Mouse (Mus musculus) adrenal gland (tissue): ENCODE measurements around the gene Slc6a20a.
"Not testable (repeated sequence)": the region's sequence is repeated elsewhere in the genome, so short reads cannot be mapped to it uniquely, and the experiment has no call there.

Experiments used
- intact Hi-C: fragments of 180-260 bp; cut with DNase I; formaldehyde crosslinking; loops from one replicate; pipeline ENCODE4 v1.15.1; 2025
- long read RNA-seq, 2 experiments: library from polyadenylated mRNA; unstranded; transcript quantifications; one replicate each; pipeline ENCODE4 v2.0.0; 2020; ENCODE audit warnings: borderline replicate concordance in 1 of 2; ENCODE audit not compliant: insufficient replicate concordance in 1 of 2

The Slc6a20a gene
- long read RNA-seq, experiment 1, result 0 reads
- long read RNA-seq, experiment 2, result 0 reads

- intact Hi-C loops, result no loop called here
Measured at GRCm38 (mm10) chr9:123678327-123679105, at the start of gene Slc6a20a, which contains the start of gene Ccr9. Gene Slc6a20a (minus strand): TSS chr9:123678885. Gene Ccr9 (plus strand): TSS chr9:123678439.

DNA sequence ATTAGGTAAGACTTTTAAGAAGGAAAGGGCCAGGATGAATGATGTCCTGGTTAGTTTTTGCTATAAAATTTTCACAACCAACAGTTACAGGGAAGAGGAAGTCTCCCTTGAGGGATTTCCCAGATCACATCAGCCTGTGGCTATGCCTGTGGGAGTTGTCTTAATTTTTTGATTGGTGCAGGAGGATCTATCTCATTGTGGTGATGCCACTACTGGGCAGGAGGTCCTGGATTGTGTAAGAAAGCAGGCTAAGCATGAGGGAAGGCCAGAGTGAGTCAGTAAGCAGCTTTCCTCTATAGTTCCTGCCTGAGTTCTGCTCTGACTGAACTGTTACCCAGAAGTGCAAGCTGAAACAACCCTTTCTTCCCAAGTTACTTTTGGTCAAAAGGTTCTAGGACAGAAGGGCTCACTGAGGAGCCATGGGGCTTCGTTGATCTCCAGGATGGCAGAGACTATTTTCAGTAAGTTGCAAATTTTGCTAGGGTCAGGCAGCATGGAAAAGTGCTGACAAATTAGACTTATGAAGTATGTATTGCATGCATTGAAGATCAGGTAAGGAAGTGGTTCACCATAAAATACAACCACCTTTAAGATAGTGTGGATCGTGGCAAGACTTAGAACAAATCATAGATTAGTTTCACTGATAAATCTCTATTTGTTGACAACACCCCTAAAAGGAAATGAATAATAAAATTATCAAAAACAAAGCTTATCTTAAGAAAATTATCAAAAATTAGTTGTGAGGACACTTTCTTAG is 44.2 kb upstream of the Slc6a20a start:
- intact Hi-C loops, result no loop called here

- intact Hi-C loops, result no loop called here
Measured at GRCm38 (mm10) chr9:123717186-123718008, 38.7 kb upstream of the Slc6a20a start, which contains the start of gene Lztfl1. Gene Lztfl1 (minus strand): TSS chr9:123717697.

GRCm38 (mm10) chr9:123716301-123716700 is 37.6 kb upstream of the Slc6a20a start:
- intact Hi-C loops, result no loop called here

- intact Hi-C loops, result no loop called here
Measured at GRCm38 (mm10) chr9:123713111-123713510, 34.4 kb upstream of the Slc6a20a start.

GRCm38 (mm10) chr9:123709226-123709625 is 30.5 kb upstream of the Slc6a20a start:
- intact Hi-C loops, result loop anchor here (5.0 to 10.0 kb wide), 4 partner anchors 72 to 124 kb away; no protein-coding TSS in a partner anchor

DNA sequence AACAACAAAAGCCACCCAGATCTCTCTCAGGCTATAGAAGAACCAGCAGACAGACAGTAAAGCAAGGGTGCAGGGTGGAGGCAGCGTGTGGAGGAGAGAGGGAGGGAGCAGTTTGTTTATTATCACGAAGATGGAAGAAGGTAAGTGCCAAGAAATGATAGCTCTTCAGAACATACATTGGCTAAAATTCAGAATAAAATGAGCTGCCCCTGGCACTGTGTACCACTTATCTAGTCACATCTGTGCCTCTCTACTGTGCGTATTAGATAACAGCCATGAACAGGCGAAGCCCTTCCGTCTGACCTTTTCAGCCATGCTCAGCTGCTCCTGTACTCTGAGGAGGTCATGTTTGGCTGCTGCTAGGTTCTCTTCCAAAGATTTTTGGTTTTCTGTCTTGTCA is 23.1 kb upstream of the Slc6a20a start:
- intact Hi-C loops, result loop anchor here (10.0 kb wide), 3 partner anchors 93 to 123 kb away; no protein-coding TSS in a partner anchor

GRCm38 (mm10) chr9:123695634-123696302 is 17.1 kb upstream of the Slc6a20a start:
- intact Hi-C loops, result no loop called here

DNA sequence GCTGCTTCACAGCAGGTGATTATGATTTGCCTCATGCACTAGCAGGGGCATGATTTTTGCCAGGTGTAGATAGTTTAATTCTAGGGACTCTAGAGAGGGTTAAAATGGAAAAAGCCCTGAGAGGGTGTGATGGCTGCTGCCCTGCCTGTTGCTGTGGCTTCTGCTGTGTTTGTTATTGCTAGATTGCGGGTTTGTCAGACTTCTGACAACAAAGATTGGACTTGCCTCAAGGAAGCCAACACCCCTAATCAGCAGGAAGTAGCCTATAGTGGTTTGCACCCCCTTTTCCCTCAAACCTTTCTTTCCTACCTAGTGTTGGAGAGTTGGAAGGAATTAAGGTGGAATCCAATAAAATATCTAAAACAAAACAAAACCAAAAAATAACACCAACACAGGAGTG is 9.5 kb upstream of the Slc6a20a start:
- intact Hi-C loops, result no loop called here

DNA sequence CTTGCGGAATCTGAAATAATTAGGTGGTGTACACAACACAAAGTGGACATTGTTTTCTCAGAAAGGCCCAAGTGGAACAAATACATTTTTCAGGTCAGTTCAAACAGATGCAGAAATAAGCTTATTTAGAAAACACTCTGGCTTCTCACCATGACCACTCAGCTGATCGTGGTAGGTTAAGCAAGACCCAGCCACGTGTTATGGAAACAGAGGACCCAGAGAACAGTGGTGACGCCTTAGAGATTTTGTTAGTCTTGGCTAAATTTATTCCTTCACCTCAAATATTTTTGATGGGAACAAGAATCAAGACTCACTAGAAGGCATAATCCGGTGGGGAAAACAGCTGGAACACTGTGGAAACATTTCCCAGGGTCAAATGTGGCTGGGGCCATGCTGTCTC is 7.5 kb upstream of the Slc6a20a start:
- intact Hi-C loops, result no loop called here

- intact Hi-C loops, result no loop called here
Measured at GRCm38 (mm10) chr9:123683704-123684103, 5.0 kb upstream of the Slc6a20a start.

- intact Hi-C loops, result no loop called here
Measured at GRCm38 (mm10) chr9:123679198-123679597, 513 bp upstream of the Slc6a20a start.

- intact Hi-C loops, result no loop called here
Measured at GRCm38 (mm10) chr9:123665645-123666044, 13.0 kb downstream of the Slc6a20a start.

GRCm38 (mm10) chr9:123659986-123660676 is 18.6 kb downstream of the Slc6a20a start:
- intact Hi-C loops, result not testable (repeated sequence)

DNA sequence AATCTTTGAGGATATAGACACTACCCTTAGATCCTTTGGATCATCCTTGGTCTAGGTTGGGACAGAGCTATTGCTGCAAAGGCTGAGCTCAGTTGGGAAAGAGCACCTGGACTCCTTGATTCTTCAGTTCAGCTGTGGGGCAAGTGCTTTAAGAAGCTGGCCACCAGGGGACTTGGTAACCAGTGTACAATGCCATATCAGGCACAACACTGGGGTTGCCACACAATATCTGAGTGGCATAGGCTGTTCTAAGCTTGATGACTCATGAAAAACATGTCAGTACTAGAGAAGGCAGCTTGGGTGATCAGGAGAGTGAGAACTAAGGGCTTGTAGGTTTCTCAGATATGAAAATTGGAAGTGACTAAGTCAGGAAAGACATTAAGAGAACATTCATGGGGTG is 19.7 kb downstream of the Slc6a20a start:
- intact Hi-C loops, result no loop called here

- intact Hi-C loops, result no loop called here
Measured at GRCm38 (mm10) chr9:123657457-123657856, 21.2 kb downstream of the Slc6a20a start.

DNA sequence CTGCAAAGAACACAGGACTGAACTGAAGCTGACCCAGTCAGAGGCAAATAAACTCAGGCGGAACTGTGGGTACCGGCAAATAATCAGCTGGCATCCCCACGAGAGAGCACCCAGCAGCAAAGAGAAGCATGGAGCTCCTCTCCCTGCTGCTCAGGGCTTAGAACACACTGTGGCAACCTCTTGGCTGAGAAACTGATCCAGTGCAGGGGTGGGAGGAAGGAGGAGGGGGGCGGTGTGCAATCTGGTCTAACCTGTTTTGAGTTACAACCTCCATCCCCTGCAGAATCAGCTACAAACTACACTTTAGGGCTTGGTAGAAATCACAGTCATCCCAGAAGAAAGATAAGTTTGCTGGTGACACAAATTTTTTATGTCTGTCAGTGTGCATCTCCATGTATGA is 27.3 kb downstream of the Slc6a20a start:
- intact Hi-C loops, result no loop called here

GRCm38 (mm10) chr9:123649785-123650511 is 28.7 kb downstream of the Slc6a20a start:
- intact Hi-C loops, result no loop called here

- intact Hi-C loops, result no loop called here
Measured at GRCm38 (mm10) chr9:123640106-123640505, 38.6 kb downstream of the Slc6a20a start.
